Mouse (Mus musculus) megakaryocyte, embryonic 14.5 days (primary cell): ENCODE measurements at regions not wholly inside any gene's neighbourhood (a gene's known extent, or its start where the extent isn't known, plus 50 kb on each side); places are given as distances from the start of the nearest gene placed in this dataset.

ENCODE experiments used
- FLI1 ChIP-seq: IDR thresholded peaks from 2 replicates; pipeline ENCODE4 v1.6.1; 2012; ENCODE audit warnings: low read length, inconsistent platforms, mixed read lengths
- GATA1 ChIP-seq: IDR thresholded peaks from 3 replicates; pipeline ENCODE4 v1.6.1; 2012; ENCODE audit warnings: mixed read lengths, low read length, inconsistent platforms, borderline replicate concordance

GRCm38 (mm10) chr10:111724574-111725414 lies 218.7 kb downstream of the Phlda1 start:
- TF ChIP-seq GATA1, result no peak
- TF ChIP-seq FLI1, result no peak
